Mouse (Mus musculus) layer of hippocampus, adult 9-10 months (tissue): ENCODE results near the gene Stx6.

Experiments
- DNase-seq: peaks from one replicate; pipeline ENCODE4 v3.0.0; 2022; ENCODE audit warnings: low spot score

The Stx6 gene

GRCm38 (mm10) chr1:155207859-155208258 is 49.3 kb downstream of the Stx6 start:
- no peak for DNase-seq

DNA sequence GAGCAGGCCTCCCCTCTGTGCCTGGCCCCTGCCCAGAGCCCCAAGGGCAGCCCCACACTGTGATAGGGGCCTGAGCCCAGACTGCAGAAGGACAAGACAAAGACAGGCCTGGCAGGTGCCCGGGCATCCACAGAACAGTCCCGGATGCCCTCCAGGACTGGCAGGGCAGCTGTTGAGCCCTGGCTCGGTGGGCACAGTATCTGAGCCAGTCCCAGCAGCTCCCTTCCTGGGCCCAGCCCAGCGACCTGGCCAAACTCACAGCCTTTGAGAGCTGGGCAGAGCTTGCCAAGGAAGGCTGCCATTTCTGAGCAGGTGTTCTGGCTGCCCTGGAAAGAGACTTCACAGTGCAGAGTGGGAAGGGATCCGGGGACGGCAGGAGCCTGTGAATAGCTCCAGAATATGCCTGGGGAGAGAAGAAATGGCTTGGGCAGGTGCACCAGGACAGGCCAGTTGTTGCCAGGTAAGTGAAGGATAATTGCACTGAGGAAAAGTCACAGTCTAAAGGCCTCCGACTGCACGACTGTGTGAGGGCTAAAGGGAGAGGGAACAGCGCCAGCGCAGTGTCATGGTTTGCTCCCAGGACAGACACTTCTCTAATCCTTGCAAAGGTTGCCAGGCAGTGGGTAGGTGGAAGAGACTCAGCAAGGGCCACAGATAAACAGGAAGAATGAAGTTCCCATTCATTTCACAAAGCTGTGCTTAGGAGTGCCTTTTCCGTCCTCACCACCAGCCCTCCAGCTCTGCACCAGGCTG is 51.7 kb downstream of the Stx6 start:
- DNase-seq, result no peak

GRCm38 (mm10) chr1:155211017-155211416 is 52.5 kb downstream of the Stx6 start:
- DNase-seq, result no peak

- no peak for DNase-seq
Measured at GRCm38 (mm10) chr1:155212081-155212480, 53.6 kb downstream of the Stx6 start.

DNA sequence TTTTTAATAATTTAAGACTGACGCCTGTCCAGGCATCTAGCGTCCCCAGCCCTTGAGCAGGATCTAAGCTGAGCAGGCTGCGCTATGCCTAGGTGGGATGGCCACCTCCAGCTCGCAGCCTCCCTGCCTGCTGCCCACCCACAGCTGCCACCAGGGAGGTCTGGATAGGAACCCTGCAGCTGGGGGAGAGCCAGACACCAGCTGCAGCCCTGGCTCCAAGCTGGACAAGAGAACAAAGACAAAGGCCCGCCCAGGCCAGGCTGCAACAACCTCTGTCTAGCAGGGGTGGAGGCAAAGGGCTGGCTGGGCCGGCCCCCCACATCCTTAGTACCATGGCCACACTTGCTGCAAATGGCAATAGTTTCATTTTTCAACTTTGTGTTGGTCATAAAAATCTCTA is 54.0 kb downstream of the Stx6 start:
- no peak for DNase-seq

DNA sequence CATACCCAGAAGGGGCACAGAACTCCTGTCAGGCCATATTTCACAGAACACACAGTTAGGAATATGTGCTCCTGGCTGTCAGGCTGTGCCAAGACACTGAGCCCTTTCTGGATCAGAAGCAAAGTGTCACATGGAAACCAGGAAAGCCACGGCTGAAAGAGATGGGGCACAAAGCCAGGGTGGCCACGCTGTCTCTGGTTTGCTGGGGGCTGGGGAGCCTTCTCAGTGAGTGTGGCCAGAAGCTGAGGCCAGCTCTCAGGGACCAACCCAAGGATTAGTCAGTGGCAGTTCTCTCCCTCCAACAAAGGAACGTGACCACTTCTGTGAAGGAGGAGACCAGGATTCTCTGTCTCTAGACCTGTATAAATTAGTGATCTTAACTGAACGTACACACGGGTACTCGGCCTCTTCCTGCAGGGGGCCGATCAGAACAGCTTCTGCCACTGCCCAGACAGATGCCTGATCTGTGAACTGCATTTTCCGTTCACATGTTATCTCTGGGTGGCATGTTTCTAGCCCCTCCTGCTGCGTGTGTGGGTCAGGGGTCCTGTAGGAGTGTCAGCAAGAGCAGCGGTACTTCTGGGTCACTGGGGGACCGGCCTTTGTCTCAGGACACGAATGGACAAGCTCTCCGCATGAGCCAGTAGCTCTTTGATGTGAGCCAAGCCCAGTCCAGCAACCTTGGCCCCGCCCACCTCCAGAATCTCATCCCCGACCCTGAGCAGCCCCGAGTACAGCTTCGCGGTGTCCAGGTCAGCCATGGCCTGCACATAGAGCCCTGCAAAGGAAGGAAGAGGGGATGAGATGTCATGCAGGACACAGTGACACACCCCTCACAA is 54.6 kb downstream of the Stx6 start:
- no peak for DNase-seq

DNA sequence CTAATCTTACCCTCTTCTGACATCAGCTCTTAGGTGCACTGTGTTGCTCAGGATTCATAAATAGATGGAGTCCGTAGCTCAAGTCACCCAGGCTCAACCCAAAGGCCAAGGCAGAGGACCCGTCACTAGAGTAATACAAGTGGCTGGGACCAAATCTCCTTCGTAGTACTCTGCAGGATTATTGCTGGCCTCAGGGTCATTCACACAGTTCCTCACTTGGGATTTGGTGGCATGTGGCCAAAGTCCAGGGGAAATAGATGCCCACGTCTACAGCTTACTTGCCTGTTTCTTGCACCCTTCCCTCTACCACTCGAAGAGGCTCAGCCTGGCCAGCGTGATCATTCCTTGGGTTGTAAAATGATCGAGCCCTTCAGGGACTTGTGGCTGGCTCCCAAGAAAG is 55.4 kb downstream of the Stx6 start:
- no peak for DNase-seq

- no peak for DNase-seq
Measured at GRCm38 (mm10) chr1:155215066-155215764, 56.7 kb downstream of the Stx6 start.

DNA sequence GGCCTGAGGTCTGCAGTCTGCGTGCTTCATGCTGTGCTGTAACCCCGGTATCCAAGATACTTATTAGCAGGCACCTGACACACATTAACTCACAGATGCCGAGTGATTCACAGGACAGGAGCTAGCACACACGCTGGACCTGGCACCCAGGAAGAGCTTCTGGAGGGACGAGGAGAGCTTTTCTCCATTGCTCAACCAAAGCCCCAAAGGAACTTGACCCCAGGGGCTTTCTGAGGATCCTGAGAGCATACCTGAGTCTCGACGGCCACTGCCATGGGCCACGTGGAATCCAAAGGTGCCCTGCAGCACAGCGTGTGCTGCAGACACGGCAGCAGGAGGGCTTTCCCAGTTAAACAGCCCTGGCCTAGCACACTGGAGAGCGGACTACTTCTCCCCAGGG is 57.8 kb downstream of the Stx6 start:
- DNase-seq, result no peak

GRCm38 (mm10) chr1:155216844-155217243 is 58.3 kb downstream of the Stx6 start:
- no peak for DNase-seq

GRCm38 (mm10) chr1:155217865-155218541 is 59.5 kb downstream of the Stx6 start:
- DNase-seq, result no peak

DNA sequence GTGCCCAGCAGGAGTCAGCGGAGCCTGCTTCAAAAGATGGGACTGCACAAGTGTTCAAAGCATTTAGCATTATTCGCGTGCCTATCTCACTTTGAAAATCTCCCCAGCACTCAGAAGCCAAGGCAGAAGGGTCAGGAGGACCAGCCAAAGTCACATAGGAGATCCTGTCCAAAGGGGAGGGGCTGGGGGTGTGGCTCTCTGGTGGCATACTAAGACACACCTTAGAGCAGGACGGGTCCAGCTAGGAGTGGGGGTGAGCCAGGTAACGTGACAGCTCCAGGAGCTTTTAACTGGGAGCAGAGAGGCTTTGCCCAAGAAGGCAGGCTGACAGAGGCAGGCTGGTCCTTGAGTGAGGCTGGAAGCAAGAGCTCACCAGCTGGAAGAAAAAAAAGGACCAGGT is 60.4 kb downstream of the Stx6 start:
- no peak for DNase-seq

- no peak for DNase-seq
Measured at GRCm38 (mm10) chr1:155222101-155222669, 63.7 kb downstream of the Stx6 start.

- DNase-seq, result no peak
Measured at GRCm38 (mm10) chr1:155223036-155223435, 64.5 kb downstream of the Stx6 start.

DNA sequence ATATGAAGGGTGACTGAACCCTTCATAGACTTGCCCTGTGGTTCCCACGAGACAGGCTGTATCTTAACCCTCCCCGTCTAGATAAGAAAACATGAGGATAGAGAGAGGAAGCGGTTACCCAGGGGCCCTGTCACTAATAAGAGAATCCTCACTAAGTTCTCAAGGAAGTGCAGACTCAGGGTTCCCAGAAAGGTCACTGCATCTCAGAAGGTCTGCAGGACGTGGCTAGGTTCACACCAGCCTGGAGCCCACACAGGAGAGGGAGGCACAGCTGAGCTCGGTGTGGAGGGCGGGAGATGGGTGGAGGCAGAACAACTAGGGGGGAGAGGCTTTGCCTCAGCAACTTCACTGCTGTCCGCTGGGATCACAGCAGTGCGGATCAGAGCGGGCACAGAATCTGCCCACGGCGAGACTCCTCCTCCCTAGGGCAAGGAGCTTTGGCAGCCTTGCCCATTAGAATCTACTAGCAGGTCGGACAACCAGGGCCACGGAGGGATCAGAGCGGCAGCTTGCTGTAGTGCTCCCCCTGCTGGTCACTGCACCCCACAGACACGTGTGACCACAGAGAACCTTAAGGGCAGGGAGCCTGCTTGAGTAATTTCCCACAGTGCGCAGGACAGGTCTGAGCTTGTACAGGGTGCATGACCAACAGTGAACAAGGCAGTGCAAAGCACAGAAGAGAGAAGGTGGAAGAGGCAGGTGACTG is 65.5 kb downstream of the Stx6 start:
- DNase-seq, result no peak

DNA sequence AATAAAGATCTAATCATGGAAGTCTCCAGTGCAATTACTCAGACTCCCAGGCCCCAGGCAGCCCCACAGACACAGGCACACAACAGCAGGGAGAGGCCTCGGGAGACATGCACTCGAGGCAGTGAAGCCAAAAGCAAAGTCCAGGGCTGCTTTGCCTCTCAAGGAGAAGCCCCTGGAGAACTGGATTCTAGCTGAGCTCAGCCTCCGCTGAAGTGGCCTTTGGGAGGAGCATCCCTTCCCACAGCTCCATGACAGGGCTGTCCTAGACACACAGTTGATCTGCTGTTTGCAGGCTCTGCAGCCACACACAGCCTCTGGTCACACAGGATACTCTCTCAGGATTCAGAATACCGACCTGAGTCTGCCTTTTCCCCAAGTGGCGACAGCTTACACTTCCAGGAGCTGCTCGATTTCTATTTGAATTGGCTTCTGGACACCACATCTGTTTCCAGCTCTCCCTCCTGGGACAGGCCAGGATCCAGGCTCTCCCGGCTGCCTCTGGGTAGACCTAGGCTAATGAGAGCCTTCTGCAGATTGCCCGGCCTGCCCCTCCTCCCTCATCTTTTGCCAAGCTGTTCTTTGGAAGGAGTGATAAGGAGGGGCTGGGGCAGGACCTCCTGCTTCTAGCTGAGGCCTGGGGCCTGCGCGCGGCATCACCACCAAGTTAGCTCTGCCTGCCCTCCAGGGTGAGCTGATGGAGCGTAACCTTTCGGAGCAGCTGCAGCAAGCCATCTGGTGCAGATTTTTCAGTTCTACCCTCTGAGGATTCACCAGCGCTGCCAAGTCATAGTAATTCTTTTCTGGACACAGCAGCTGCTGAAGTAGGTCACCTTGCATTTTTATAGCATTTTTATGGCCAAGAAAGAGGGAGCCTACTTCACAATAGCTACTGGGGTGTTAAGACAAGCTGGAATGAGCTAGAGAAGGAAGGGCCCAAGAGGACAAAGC is 71.2 kb downstream of the Stx6 start:
- no peak for DNase-seq

DNA sequence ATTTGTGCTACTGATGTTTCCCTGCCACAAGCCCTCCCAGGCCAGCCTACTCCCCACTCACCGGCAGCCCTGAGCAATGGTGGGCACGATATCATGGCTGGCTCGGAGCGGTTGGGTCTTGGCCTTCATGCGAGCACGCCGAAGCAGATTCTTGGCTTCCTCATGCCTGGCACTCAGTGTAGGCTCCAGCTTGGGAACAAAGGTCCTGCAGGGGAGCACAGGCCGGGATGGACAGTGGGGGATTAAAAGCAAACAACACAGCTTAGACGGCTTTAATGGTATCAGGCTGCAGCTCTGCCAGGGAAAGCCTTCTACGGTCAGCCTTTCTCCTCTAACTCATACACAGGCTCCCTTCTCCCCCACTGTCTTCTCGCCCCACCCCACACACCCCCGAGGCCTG is 73.9 kb downstream of the Stx6 start:
- DNase-seq, result no peak

- no peak for DNase-seq
Measured at GRCm38 (mm10) chr1:155232786-155233185, 74.3 kb downstream of the Stx6 start.

- DNase-seq, result no peak
Measured at GRCm38 (mm10) chr1:155233378-155233777, 74.9 kb downstream of the Stx6 start.
